Mouse (Mus musculus): ENCODE measurements at regions not wholly inside any gene's neighbourhood (a gene's known extent, or its start where the extent isn't known, plus 50 kb on each side); places are given as distances from the start of the nearest gene placed in this dataset.

- DNase-seq (ENCODE audit: low read depth): no peak
Observed at GRCm38 (mm10) chr1:41412078-41412477, 606.7 kb downstream of the Tmem182 start.

- no peak for DNase-seq (ENCODE audit: low read depth)
Observed at GRCm38 (mm10) chr1:41420489-41421327, 615.3 kb downstream of the Tmem182 start.

GRCm38 (mm10) chr1:41427853-41428252, 622.5 kb downstream of the Tmem182 start:
- no peak for DNase-seq (ENCODE audit: low read depth)

GRCm38 (mm10) chr1:41431127-41431690, 625.8 kb downstream of the Tmem182 start:
- DNase-seq (ENCODE audit: low read depth): no peak

GRCm38 (mm10) chr1:41435379-41435778, 630.0 kb downstream of the Tmem182 start:
- DNase-seq (ENCODE audit: low read depth): no peak

- DNase-seq (ENCODE audit: low read depth): no peak
Observed at GRCm38 (mm10) chr1:41449972-41450371, 644.6 kb downstream of the Tmem182 start.
